Mouse (Mus musculus) liver, adult 2 months (tissue): ENCODE measurements at regions not wholly inside any gene's neighbourhood (a gene's known extent, or its start where the extent isn't known, plus 50 kb on each side); places are given as distances from the start of the nearest gene placed in this dataset.

ENCODE experiments used
- DNase-seq: peaks from one replicate; pipeline ENCODE4 v3.0.0-alpha.2; 2011; ENCODE audit warnings: low read depth, low spot score; ENCODE audit errors: extremely low read depth
- H3K27ac ChIP-seq: fragments of 200-500 bp; replicated peaks from 2 replicates; pipeline ENCODE4 v1.5.1; 2012; ENCODE audit warnings: low read depth, mild to moderate bottlenecking, control low read depth, inconsistent platforms, low read length; ENCODE audit not compliant: insufficient read depth
- H3K27me3 ChIP-seq: fragments of 200-500 bp; 2 replicates; pipeline ENCODE4 v1.6.1; 2012; ENCODE audit warnings: mild to moderate bottlenecking, moderate library complexity, low read length, inconsistent platforms; ENCODE audit not compliant: control insufficient read depth, insufficient read depth
- H3K36me3 ChIP-seq: fragments of 200-500 bp; 2 replicates; pipeline ENCODE4 v1.6.1; 2012; ENCODE audit warnings: low read length, inconsistent platforms; ENCODE audit not compliant: control insufficient read depth, insufficient read depth
- H3K4me1 ChIP-seq: fragments of 200-500 bp; 2 replicates; pipeline ENCODE4 v1.6.1; 2011; ENCODE audit warnings: low read length; ENCODE audit not compliant: control insufficient read depth, insufficient read depth
- H3K4me3 ChIP-seq: fragments of 200-500 bp; 2 replicates; pipeline ENCODE4 v1.5.1; 2011; ENCODE audit warnings: low read depth, mild to moderate bottlenecking, control low read depth, low read length, moderate library complexity; ENCODE audit not compliant: insufficient read depth
- H3K79me2 ChIP-seq: fragments of 200-500 bp; 2 replicates; pipeline ENCODE4 v1.6.1; 2012; ENCODE audit warnings: inconsistent platforms, mild to moderate bottlenecking, low read length, moderate library complexity; ENCODE audit not compliant: control insufficient read depth, insufficient read depth
- H3K9ac ChIP-seq: fragments of 200-500 bp; 2 replicates; pipeline ENCODE4 v1.6.1; 2012; ENCODE audit warnings: low read depth, mild to moderate bottlenecking, control low read depth, inconsistent platforms, low read length
- CTCF ChIP-seq: fragments of 200-500 bp; IDR thresholded peaks from 2 replicates; pipeline ENCODE4 v1.5.1; 2011; ENCODE audit warnings: low read depth, low read length, control low read depth
- POLR2A ChIP-seq: fragments of 200-500 bp; IDR thresholded peaks from 2 replicates; pipeline ENCODE4 v1.6.1; 2011; ENCODE audit warnings: low read length, control low read depth; ENCODE audit not compliant: insufficient read depth; ENCODE audit errors: extremely low read depth
- WGBS: fragments of 180-500 bp; shearing (Covaris S2); methylation state at CpG from one replicate; pipeline ENCODE4 v1.1.7; 2018; 5-methylcytosine and 5-hydroxymethylcytosine counted together

DNA sequence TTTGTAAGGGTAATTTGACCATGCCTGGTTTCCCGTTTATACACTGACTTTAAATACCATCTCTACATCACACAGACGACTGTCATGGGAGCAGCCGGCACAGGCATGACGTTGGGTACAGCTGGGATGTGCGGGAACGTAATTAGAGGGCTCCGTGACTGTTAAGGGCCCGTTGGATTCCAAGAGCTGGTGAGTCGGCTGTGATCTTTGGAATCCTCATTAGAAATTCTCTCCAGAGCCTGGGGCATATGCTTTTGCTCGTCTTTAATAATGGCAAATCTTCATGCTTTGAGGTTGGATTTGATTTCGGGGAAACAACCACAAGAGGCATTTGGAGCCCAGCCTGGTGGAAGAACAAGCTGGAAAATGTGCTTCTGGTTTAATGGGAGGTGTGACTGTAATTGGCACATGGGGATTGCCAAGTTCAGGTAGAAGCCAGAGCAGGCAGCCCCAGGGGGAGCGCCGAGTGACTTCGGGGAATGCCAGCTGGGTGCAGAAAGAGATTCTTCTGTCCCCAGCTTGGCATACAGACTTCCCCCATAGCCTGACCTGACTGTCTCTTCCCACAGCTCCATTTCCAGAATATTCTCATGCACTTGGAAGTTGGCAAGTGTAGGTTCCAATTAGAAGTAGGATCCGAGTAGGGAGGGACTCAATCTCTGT, 275.4 kb upstream of the 4930535I16Rik start:
- 83% methylated on average over 15 of the region's 15 CpGs for WGBS

DNA sequence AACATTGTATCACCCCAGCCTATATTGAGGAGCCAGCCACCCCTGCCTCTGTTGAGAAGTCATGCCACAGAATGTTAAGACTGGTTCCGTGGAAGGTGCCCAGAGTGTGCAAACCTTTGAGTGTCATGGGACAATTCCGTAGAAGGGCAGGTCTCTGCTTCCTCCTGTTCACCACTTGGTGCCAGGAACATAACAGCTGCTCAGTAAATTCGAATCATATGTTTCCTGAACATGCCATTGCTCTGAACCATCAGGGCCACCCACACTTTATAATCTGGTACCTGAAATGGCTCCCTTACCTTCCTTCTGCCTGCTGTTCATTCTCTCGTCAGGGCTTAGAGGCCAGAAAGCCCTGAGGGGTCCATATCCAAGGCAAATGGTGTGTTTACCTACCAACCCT, 273.0 kb upstream of the 4930535I16Rik start:
- Histone ChIP-seq H3K79me2 (no peaks in the 10 kb centered on the region), H3K9ac (no peak overlapping the region), H3K4me3 (no peak overlapping the region), H3K27ac (no peak overlapping the region), H3K27me3 (no peaks in the 10 kb centered on the region; the same call in 1 of the 2 replicates), H3K4me1 (no peaks in the 10 kb centered on the region), H3K36me3 (no peaks in the 10 kb centered on the region)
- DNase-seq = no peak
- WGBS = 74% methylated on average over 4 of the region's 4 CpGs
- TF ChIP-seq POLR2A = no peak

More for the DNA sequence above, 275.4 kb upstream of the 4930535I16Rik start:
- Histone ChIP-seq H3K4me1 (no peaks in the 10 kb centered on the region), H3K36me3 (no peaks in the 10 kb centered on the region), H3K9ac (no peak overlapping the region), H3K27ac (no peak overlapping the region), H3K27me3 (no peaks in the 10 kb centered on the region), H3K79me2 (no peaks in the 10 kb centered on the region), H3K4me3 (no peak overlapping the region)
- no peak for DNase-seq
- no peak for TF ChIP-seq CTCF
- TF ChIP-seq POLR2A = no peak

DNA sequence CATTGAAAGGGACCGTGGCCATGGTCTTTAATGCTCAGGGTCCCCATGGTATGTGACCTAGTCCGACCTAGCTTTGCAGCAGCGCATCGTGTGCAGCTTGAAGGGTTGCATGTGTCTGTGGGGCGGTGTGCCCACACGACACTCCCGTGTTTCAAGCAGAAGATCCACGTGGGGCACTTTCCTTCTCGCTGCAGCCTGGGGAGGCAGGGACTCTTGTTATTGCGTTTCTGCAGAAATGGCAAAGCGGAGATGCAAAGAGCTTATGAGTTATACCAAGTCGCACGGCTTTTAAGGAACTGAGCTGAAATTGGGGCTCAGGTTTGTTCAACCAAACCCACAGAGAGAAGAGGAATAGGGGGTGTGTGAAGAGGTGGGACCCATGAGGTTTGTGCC, 272.2 kb upstream of the 4930535I16Rik start:
- WGBS = 72% methylated on average over 13 of the region's 13 CpGs
- Histone ChIP-seq H3K27me3 (no peaks in the 10 kb centered on the region; the same call in 1 of the 2 replicates), H3K36me3 (no peaks in the 10 kb centered on the region), H3K27ac (no peak overlapping the region), H3K4me1 (no peaks in the 10 kb centered on the region), H3K9ac (no peak overlapping the region), H3K79me2 (no peaks in the 10 kb centered on the region), H3K4me3 (no peak overlapping the region)
- TF ChIP-seq CTCF = no peak
- no peak for TF ChIP-seq POLR2A
- no peak for DNase-seq

DNA sequence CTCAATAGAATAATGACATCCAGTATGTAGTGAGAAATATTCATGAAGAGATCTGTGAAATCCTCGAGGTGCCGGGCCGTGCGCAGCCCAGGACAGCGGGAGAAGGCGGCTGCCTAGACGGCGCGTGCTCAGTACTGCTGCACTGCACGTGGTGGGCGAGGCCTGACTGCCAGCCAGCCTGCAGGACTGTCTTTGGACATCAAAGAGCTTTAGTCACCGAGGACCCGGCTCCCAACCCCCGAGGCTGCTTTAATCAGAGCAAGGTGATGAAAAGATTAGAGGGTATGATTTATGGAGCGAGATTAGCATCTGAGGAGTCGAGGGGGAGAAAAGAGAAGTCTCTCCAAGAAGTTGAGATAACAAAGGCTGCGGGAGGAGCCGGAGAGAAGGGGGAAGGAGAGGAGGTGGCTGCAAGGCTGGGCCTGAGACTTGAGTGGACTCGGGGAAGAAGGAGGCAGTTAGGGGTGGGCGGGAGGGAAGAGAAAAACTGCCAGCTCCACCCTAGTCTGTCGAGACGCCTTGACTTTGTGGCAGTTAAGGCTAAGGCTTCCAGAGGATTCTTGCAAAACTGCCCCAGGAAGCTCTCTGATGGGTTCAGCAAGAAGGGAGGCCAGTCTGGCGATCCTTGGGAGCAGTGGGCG, 271.6 kb upstream of the 4930535I16Rik start:
- H3K27me3 ChIP-seq = no peaks in the 10 kb centered on the region; the same call in 1 of the 2 replicates
- H3K79me2 ChIP-seq = no peaks in the 10 kb centered on the region
- WGBS = 37% methylated on average over 24 of the region's 24 CpGs
- no peak overlapping the region for H3K9ac ChIP-seq
- no peak for TF ChIP-seq POLR2A
- TF ChIP-seq CTCF = no peak
- H3K36me3 ChIP-seq = no peaks in the 10 kb centered on the region
- H3K4me1 ChIP-seq = no peaks in the 10 kb centered on the region
- no peak for DNase-seq
- no peak overlapping the region for H3K4me3 ChIP-seq
- H3K27ac ChIP-seq = no peak overlapping the region

DNA sequence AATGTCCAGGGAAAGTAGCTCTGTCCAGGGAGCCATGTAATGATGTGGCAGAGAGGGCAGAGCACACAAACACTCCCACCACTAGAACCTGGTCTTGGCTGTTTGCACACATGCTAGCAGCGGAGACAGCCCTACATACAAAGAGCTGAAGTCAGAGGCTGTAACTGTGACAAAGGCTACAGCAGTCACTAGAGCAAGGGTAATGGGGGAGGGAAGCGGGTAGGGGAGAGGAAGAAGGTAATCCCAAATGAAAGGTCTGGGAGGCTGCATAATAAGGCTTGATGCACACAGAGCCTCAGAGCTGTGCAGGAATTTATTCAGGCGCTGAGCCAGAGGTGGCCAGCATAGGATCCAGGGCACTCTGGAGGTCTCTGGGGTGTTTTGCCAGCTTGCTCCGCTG, 269.3 kb upstream of the 4930535I16Rik start:
- Histone ChIP-seq H3K27me3 (no peaks in the 10 kb centered on the region; the same call in 1 of the 2 replicates), H3K36me3 (no peaks in the 10 kb centered on the region), H3K27ac (no peak overlapping the region), H3K4me1 (no peaks in the 10 kb centered on the region), H3K4me3 (no peak overlapping the region), H3K9ac (no peak overlapping the region), H3K79me2 (no peaks in the 10 kb centered on the region)
- 84% methylated on average over 4 of the region's 4 CpGs for WGBS
- TF ChIP-seq POLR2A (no peak), CTCF (no peak)
- no peak for DNase-seq

DNA sequence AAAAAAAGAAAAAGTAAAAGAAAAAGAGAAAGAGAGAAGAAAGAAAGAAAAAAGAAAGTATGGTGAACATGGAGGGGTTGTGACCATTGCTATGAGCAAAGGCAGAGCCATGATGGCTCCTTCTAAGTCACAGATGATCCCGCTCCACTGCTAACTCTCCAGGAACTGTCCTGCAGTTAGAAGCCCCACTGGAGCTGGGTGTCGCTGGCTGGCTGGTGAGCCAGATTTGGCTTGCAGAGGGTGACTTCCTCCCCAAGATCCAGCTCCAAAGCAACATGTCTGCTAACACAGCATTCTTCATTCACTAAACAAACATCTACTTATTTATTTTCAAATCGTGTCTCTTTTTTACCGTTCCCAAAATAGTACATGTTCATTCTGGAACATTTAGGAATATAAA, 263.5 kb upstream of the 4930535I16Rik start:
- H3K27ac ChIP-seq = no peak overlapping the region
- DNase-seq = no peak
- H3K4me3 ChIP-seq = no peak overlapping the region
- TF ChIP-seq CTCF (no peak), POLR2A (no peak)
- no peaks in the 10 kb centered on the region for H3K27me3 ChIP-seq
- H3K4me1 ChIP-seq = no peaks in the 10 kb centered on the region
- H3K79me2 ChIP-seq = no peaks in the 10 kb centered on the region
- 70% methylated on average over 4 of the region's 4 CpGs for WGBS
- no peak overlapping the region for H3K9ac ChIP-seq
- H3K36me3 ChIP-seq = no peaks in the 10 kb centered on the region
